Mouse (Mus musculus): Measurements from ENCODE around the gene Slc25a18. TPM values are rescaled to one million over a fixed set of nuclear protein-coding genes. Genes with fewer than 3 reads are reported as not detected.

The Slc25a18 gene
- polyA plus RNA-seq (2012; rRNA removed), result 6.2 and 7.1 TPM in 2 replicates

GRCm38 (mm10) chr6:120773149-120773628 is at the start of gene Slc25a18:
Gene Slc25a18 (plus strand): TSS chr6:120773578.

GRCm38 (mm10) chr6:120822307-120822928 is 49.0 kb downstream of the Slc25a18 start, which contains the start of gene Atp6v1e1:
Gene Atp6v1e1 (minus strand): TSS chr6:120822793.

DNA sequence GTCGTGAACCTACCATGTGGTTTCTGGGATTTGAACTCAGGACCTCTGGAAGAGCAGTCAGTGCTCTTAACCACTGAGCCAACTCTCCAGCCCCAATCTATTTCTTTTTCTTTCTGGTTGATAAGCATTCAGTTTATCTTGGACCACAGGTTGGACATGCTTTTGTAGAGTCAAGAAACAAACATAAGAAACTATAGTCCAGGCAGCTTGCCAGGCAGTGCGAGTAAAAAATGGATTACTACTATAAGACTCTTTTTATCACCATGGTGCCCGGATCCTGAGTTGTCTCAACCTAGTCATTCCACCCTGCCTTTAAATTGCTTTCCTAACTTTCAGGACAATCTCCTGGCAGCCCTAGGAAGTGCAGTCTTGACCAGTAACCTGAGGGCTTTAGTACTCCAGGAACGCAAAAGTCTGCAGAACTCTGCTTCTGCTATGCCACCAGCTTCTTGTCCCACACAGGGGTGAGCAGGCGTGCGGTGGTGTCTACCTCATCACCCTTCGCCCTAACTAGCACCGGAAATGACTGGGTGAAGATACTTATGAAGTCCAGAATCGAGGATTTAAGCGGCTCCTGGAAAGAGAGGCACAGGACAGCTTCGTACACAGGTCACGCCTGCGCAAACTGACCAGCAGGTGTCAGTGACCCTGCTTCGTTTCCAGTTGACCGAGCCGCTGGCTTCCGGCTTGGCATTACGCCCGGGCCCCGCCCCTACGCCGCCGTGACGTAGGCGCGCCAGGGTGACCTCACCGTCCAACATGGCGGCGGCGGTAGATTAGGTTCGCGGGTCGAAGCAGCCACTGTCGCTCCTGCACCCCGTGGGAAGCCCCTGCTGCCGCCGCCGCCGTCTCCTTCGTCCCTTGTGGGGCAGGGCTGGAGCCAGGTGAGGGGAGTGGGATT is 62.3 kb downstream of the Slc25a18 start, which contains the start of gene Bcl2l13:
TSS of gene Bcl2l13 (plus strand) at position 739 of the 901 bp plus-strand sequence.

Other genes starting within 250 kb of the Slc25a18 start
- 23.5 and 24.9 TPM in 2 replicates for gene Hdhd5, start 242.3 kb upstream of the Slc25a18 start, polyA plus RNA-seq (2012; rRNA removed)
- gene Cecr2, start 107.2 kb upstream of the Slc25a18 start, polyA plus RNA-seq (2012; rRNA removed), result 9.9 and 12.6 TPM in 2 replicates
- 166 and 171 TPM in 2 replicates for gene Atp6v1e1, start 49.2 kb downstream of the Slc25a18 start, polyA plus RNA-seq (2012; rRNA removed)
- 23.8 and 27.8 TPM in 2 replicates for gene Bcl2l13, start 62.6 kb downstream of the Slc25a18 start, polyA plus RNA-seq (2012; rRNA removed)
- 21.2 and 21.9 TPM in 2 replicates for gene Bid, start 143.3 kb downstream of the Slc25a18 start, polyA plus RNA-seq (2012; rRNA removed)